Comparison of ENCODE assay signal across 31 mouse cellular contexts in genomic region chr8:106454036-106454435, GRCm38 (mm10). TPM values are rescaled to one million over a fixed set of nuclear protein-coding genes. Genes with fewer than 3 reads are reported as not detected.
DNase-seq lines count a peak whose midpoint lies in the region; ATAC-seq and TF ChIP-seq lines count a peak whose summit lies in the region.
"Had no signal": no experiment of that assay in that cellular context is flagged by ENCODE, and none has a peak within 500 bp of the region (broad histone marks: within the 10 kb centered on the region; RNA-seq: fewer than 3 reads in every experiment).

No protein-coding gene starts in this region.

- TF ChIP-seq CTCF in lung, embryonic 14.5 days (IDR thresholded peaks at IDR 0.05; ENCODE audit: low read depth), result no peak
- no peak for TF ChIP-seq CTCF in E14TG2a.4 (conservative IDR thresholded peaks at IDR 0.05; ENCODE audit: low read length)

- ATAC-seq in lung, embryonic 14.5 days (ENCODE audit: insufficient read depth), result no peak
- no peak for ATAC-seq in cerebellum, adult (ENCODE audit: insufficient number of reproducible peaks, low FRiP score, low TSS enrichment)
- ATAC-seq: forebrain, embryonic 14.5 days; forebrain, postnatal 0 days; intestine, postnatal 0 days had no signal

- no peak overlapping the region for H3K9ac ChIP-seq in lung, embryonic 14.5 days
- H3K9ac ChIP-seq: forebrain, postnatal 0 days; hindbrain, embryonic 12.5 days; hindbrain, embryonic 15.5 days had no signal

- peak; percentile 12 for DNase-seq in lung, embryonic 14.5 days
- no peak for DNase-seq in lung, postnatal 36 days
- DNase-seq in ES-CJ7 (ENCODE audit: low read depth, low spot score) (peak; percentile 87), ZHBTc4 (ENCODE audit: low read depth, low spot score) (peak; percentile 77)
- DNase-seq in forebrain, embryonic 10.5 days (ENCODE audit: extremely low spot score, low spot score), result no peak
- DNase-seq: adrenal gland, adult 2 months; adrenal gland, postnatal 14 days; B cell, adult 2 months; cerebellum, adult 18-20 months; cerebellum, adult 9-10 months; cerebellum, postnatal 14 days; forebrain, postnatal 0 days; gastrocnemius, postnatal 25 days; heart, adult 2 months had no signal

- no peaks in the 10 kb centered on the region for H3K36me3 ChIP-seq in lung, embryonic 14.5 days (ENCODE audit: insufficient read depth)
- H3K36me3 ChIP-seq in E14TG2a.4 (ENCODE audit: insufficient read depth, low read length), result no peaks in the 10 kb centered on the region
- H3K36me3 ChIP-seq in forebrain, embryonic 10.5 days (replicated peaks), result no peaks in the 10 kb centered on the region
- H3K36me3 ChIP-seq: hindbrain, embryonic 12.5 days; hindbrain, embryonic 15.5 days had no signal

- no peak overlapping the region for H3K4me3 ChIP-seq in lung, embryonic 14.5 days (ENCODE audit: low read depth, low read length)
- peak overlapping the region; percentile 63 for H3K4me3 ChIP-seq in E14TG2a.4 (replicated peaks; ENCODE audit: low read length)
- no peak overlapping the region for H3K4me3 ChIP-seq in forebrain, embryonic 10.5 days
- H3K4me3 ChIP-seq: heart, adult 2 months; hindbrain, embryonic 12.5 days; hindbrain, embryonic 15.5 days had no signal

- no peaks in the 10 kb centered on the region for H3K9me3 ChIP-seq in lung, embryonic 14.5 days (ENCODE audit: low read depth, low read length)
- H3K9me3 ChIP-seq in E14TG2a.4 (ENCODE audit: low read length), result peaks cover 36% of the 10 kb centered on the region
- no peaks in the 10 kb centered on the region; the same call in 1 of the 2 replicates for H3K9me3 ChIP-seq in forebrain, embryonic 10.5 days
- H3K9me3 ChIP-seq: hindbrain, embryonic 12.5 days had no signal

- no peak overlapping the region for H3K27ac ChIP-seq in lung, embryonic 14.5 days (ENCODE audit: low read depth)
- no peak overlapping the region for H3K27ac ChIP-seq in forebrain, embryonic 10.5 days
- H3K27ac ChIP-seq: heart, adult 2 months; hindbrain, embryonic 12.5 days; hindbrain, embryonic 15.5 days had no signal

- no peak overlapping the region for H3K4me2 ChIP-seq in lung, embryonic 14.5 days
- H3K4me2 ChIP-seq: heart, embryonic 11.5 days; hindbrain, embryonic 12.5 days; hindbrain, embryonic 15.5 days had no signal

- H3K4me1 ChIP-seq in lung, embryonic 14.5 days (ENCODE audit: insufficient read depth), result no peaks in the 10 kb centered on the region
- peaks cover 53% of the 10 kb centered on the region for H3K4me1 ChIP-seq in E14TG2a.4 (replicated peaks; ENCODE audit: low read depth, low read length)
- H3K4me1 ChIP-seq in forebrain, embryonic 10.5 days, result peaks cover 7% of the 10 kb centered on the region; the same call in 1 of the 2 replicates

- 54% methylated on average over 11 of the region's 11 CpGs for WGBS in lung, embryonic 14.5 days
- 74% methylated on average over 11 of the region's 11 CpGs for WGBS in forebrain, embryonic 10.5 days

- no peaks in the 10 kb centered on the region for H3K27me3 ChIP-seq in lung, embryonic 14.5 days (ENCODE audit: insufficient read depth, low read length)
- H3K27me3 ChIP-seq in E14TG2a.4 (ENCODE audit: insufficient read depth, low read length), result no peaks in the 10 kb centered on the region
- no peaks in the 10 kb centered on the region for H3K27me3 ChIP-seq in forebrain, embryonic 10.5 days (ENCODE audit: poor library complexity, severe bottlenecking)
- H3K27me3 ChIP-seq: CH12.LX; hindbrain, embryonic 12.5 days; hindbrain, embryonic 15.5 days had no signal

RNA-seq across cellular contexts. Expression of gene Zfp90, which starts 38.9 kb away (rescaled TPM):
- 19.6 and 20.2 TPM in 2 replicates for polyA plus RNA-seq in lung, embryonic 14.5 days (2014; fragmentation: Nextera tagmentation; extraction: Ambion mirVana)
- 22.3 and 24.5 TPM in 2 replicates for polyA plus RNA-seq in forebrain, embryonic 10.5 days (2016; fragmentation: Nextera tagmentation; extraction: Ambion mirVana)

RNA-seq across cellular contexts. Expression of gene 6030452D12Rik, which starts 46.3 kb away (rescaled TPM):
- not detected in 2 replicates for polyA plus RNA-seq in lung, embryonic 14.5 days (2014; fragmentation: Nextera tagmentation; extraction: Ambion mirVana)
- polyA plus RNA-seq in forebrain, embryonic 10.5 days (2016; fragmentation: Nextera tagmentation; extraction: Ambion mirVana), result not detected in 2 replicates
- polyA plus RNA-seq: adrenal gland, adult 2 months; brain, embryonic 14.5 days; embryonic facial prominence, embryonic 11.5 days; embryonic facial prominence, embryonic 14.5 days; forebrain, embryonic 11.5 days; forebrain, embryonic 14.5 days; forebrain, postnatal 0 days; frontal cortex, adult 2 months; gonadal fat pad, adult 2 months; heart, adult 2 months; heart, embryonic 11.5 days; heart, embryonic 14.5 days; heart, postnatal 0 days; hindbrain, embryonic 12.5 days; hindbrain, embryonic 15.5 days; intestine, embryonic 14.5 days; intestine, postnatal 0 days had no signal

RNA-seq across cellular contexts. Expression of gene Cdh3, which starts 56.7 kb away (rescaled TPM):
- polyA plus RNA-seq in lung, embryonic 14.5 days (2014; fragmentation: Nextera tagmentation; extraction: Ambion mirVana), result 13.9 and 15.5 TPM in 2 replicates
- 10.4 and 11.2 TPM in 2 replicates for polyA plus RNA-seq in forebrain, embryonic 10.5 days (2016; fragmentation: Nextera tagmentation; extraction: Ambion mirVana)

Comparison
In these comparisons a context has a peak if more than half of its experiments do, and no peak if none do; other contexts are left out.
1. DNase-seq: peak in lung, embryonic 14.5 days (single experiment), ES-CJ7 (single experiment) and ZHBTc4 (single experiment); none in lung, postnatal 36 days (single experiment) and forebrain, embryonic 10.5 days (single experiment).